Mouse (Mus musculus) midbrain, embryonic 15.5 days (tissue): ENCODE data around the gene Limch1. TPM values are rescaled to one million over a fixed set of nuclear protein-coding genes. Genes with fewer than 3 reads are reported as not detected.

Experiments used
- ATAC-seq: fragments of 200-750 bp; cut with Nextera tagmentation; replicated peaks from 2 replicates; pipeline ENCODE4 v1.8.0; 2017; ENCODE audit warnings: moderate TSS enrichment
- H3K27ac ChIP-seq: fragments of 300-500 bp; sonication (generic); 2 replicates; pipeline ENCODE4 v1.5.1; 2015; ENCODE audit warnings: mild to moderate bottlenecking, inconsistent platforms
- H3K27me3 ChIP-seq: fragments of 300-500 bp; sonication (generic); replicated peaks from 2 replicates; pipeline ENCODE4 v1.6.1; 2015; ENCODE audit warnings: inconsistent platforms
- H3K36me3 ChIP-seq: fragments of 300-500 bp; sonication (generic); replicated peaks from 2 replicates; pipeline ENCODE4 v1.6.1; 2015; ENCODE audit warnings: inconsistent platforms
- H3K4me1 ChIP-seq: fragments of 300-500 bp; sonication (generic); 2 replicates; pipeline ENCODE4 v1.6.1; 2015; ENCODE audit warnings: inconsistent platforms
- H3K4me2 ChIP-seq: fragments of 300-500 bp; sonication (generic); 2 replicates; pipeline ENCODE4 v1.6.1; 2015; ENCODE audit warnings: inconsistent platforms, mild to moderate bottlenecking, moderate library complexity
- H3K4me3 ChIP-seq: fragments of 300-500 bp; sonication (generic); 2 replicates; pipeline ENCODE4 v1.5.1; 2015; ENCODE audit warnings: mild to moderate bottlenecking, inconsistent platforms
- H3K9ac ChIP-seq: fragments of 300-500 bp; sonication (generic); 2 replicates; pipeline ENCODE4 v1.6.1; 2015; ENCODE audit warnings: mild to moderate bottlenecking, inconsistent platforms
- H3K9me3 ChIP-seq: fragments of 300-500 bp; sonication (generic); 2 replicates; pipeline ENCODE4 v1.6.1; 2016; ENCODE audit warnings: inconsistent platforms
- WGBS: fragments of 180-500 bp; shearing (Covaris S2); methylation state at CpG from one replicate; pipeline ENCODE4 v1.1.7; 2015; ENCODE audit warnings: mixed read lengths; 5-methylcytosine and 5-hydroxymethylcytosine counted together
- polyA plus RNA-seq: library from polyadenylated mRNA; unstranded; fragments of >200 nt; fragmentation: Nextera tagmentation; extraction: Ambion mirVana; gene quantifications from 2 replicates; pipeline ENCODE4 v1.2.1, GENCODE M21; 2015

The Limch1 gene
- polyA plus RNA-seq, 1 experiment from 2014 or later = 47.6 TPM

GRCm38 (mm10) chr5:66872681-66873080 lies 127.1 kb downstream of the Limch1 start:
- WGBS = 91% methylated on average over 6 of the region's 6 CpGs
- no peaks in the 10 kb centered on the region for H3K27me3 ChIP-seq
- no peak overlapping the region for H3K9ac ChIP-seq
- no peak overlapping the region for H3K27ac ChIP-seq
- H3K4me2 ChIP-seq = no peak overlapping the region
- ATAC-seq = no peak
- no peaks in the 10 kb centered on the region for H3K36me3 ChIP-seq
- H3K9me3 ChIP-seq = no peaks in the 10 kb centered on the region
- H3K4me1 ChIP-seq = no peaks in the 10 kb centered on the region
- no peak overlapping the region for H3K4me3 ChIP-seq

GRCm38 (mm10) chr5:66876018-66876805 lies 130.6 kb downstream of the Limch1 start:
- WGBS = 49% methylated on average over 10 of the region's 10 CpGs

GRCm38 (mm10) chr5:66877066-66877465 lies 131.4 kb downstream of the Limch1 start:
- no peaks in the 10 kb centered on the region for H3K4me1 ChIP-seq

More at GRCm38 (mm10) chr5:66876018-66876805, 130.6 kb downstream of the Limch1 start:
- no peak for ATAC-seq
- no peak overlapping the region for H3K27ac ChIP-seq
- no peaks in the 10 kb centered on the region for H3K4me1 ChIP-seq
- H3K27me3 ChIP-seq = no peaks in the 10 kb centered on the region
- H3K9ac ChIP-seq = no peak overlapping the region
- H3K9me3 ChIP-seq = no peaks in the 10 kb centered on the region
- no peaks in the 10 kb centered on the region for H3K36me3 ChIP-seq
- H3K4me2 ChIP-seq = no peak overlapping the region
- no peak overlapping the region for H3K4me3 ChIP-seq

GRCm38 (mm10) chr5:66881901-66882341 lies 136.3 kb downstream of the Limch1 start:
- Histone ChIP-seq H3K27ac (no peak overlapping the region), H3K4me1 (no peaks in the 10 kb centered on the region), H3K9ac (no peak overlapping the region), H3K9me3 (0 out of 2 replicates have a peak, but pooled peaks cover 4% of the 10 kb centered on the region), H3K36me3 (0 out of 2 replicates have a peak, but pooled peaks cover 3% of the 10 kb centered on the region), H3K4me3 (no peak overlapping the region), H3K4me2 (no peak overlapping the region), H3K27me3 (no peaks in the 10 kb centered on the region)
- WGBS = 64% methylated on average over 3 of the region's 3 CpGs
- no peak for ATAC-seq

More at GRCm38 (mm10) chr5:66877066-66877465, 131.4 kb downstream of the Limch1 start:
- no peak overlapping the region for H3K4me2 ChIP-seq
- H3K4me3 ChIP-seq = no peak overlapping the region
- ATAC-seq = no peak
- WGBS = 73% methylated on average over 5 of the region's 5 CpGs
- H3K27me3 ChIP-seq = no peaks in the 10 kb centered on the region
- H3K9ac ChIP-seq = no peak overlapping the region
- H3K36me3 ChIP-seq = no peaks in the 10 kb centered on the region
- H3K9me3 ChIP-seq = no peaks in the 10 kb centered on the region
- H3K27ac ChIP-seq = no peak overlapping the region

GRCm38 (mm10) chr5:66882718-66883117 lies 137.1 kb downstream of the Limch1 start:
- no peaks in the 10 kb centered on the region for H3K27me3 ChIP-seq

GRCm38 (mm10) chr5:66884505-66884904 lies 138.9 kb downstream of the Limch1 start:
- Histone ChIP-seq H3K27ac (no peak overlapping the region), H3K4me2 (no peak overlapping the region), H3K4me1 (peaks cover 3% of the 10 kb centered on the region; the same call in 1 of the 2 replicates), H3K9ac (no peak overlapping the region), H3K4me3 (no peak overlapping the region), H3K36me3 (0 out of 2 replicates have a peak, but pooled peaks cover 3% of the 10 kb centered on the region), H3K27me3 (no peaks in the 10 kb centered on the region), H3K9me3 (0 out of 2 replicates have a peak, but pooled peaks cover 4% of the 10 kb centered on the region)
- 84% methylated on average over 4 of the region's 4 CpGs for WGBS
- ATAC-seq = no peak

More at GRCm38 (mm10) chr5:66882718-66883117, 137.1 kb downstream of the Limch1 start:
- H3K9ac ChIP-seq = no peak overlapping the region
- 84% methylated on average over 13 of the region's 13 CpGs for WGBS
- H3K9me3 ChIP-seq = 0 out of 2 replicates have a peak, but pooled peaks cover 4% of the 10 kb centered on the region
- no peak overlapping the region for H3K4me2 ChIP-seq
- no peak overlapping the region for H3K27ac ChIP-seq
- H3K4me1 ChIP-seq = no peaks in the 10 kb centered on the region
- no peak overlapping the region for H3K4me3 ChIP-seq
- ATAC-seq = no peak
- H3K36me3 ChIP-seq = 0 out of 2 replicates have a peak, but pooled peaks cover 3% of the 10 kb centered on the region

GRCm38 (mm10) chr5:66886410-66887120 lies 140.9 kb downstream of the Limch1 start:
- WGBS = 90% methylated on average over 5 of the region's 5 CpGs
- no peak overlapping the region for H3K4me2 ChIP-seq
- H3K9me3 ChIP-seq = 0 out of 2 replicates have a peak, but pooled peaks cover 4% of the 10 kb centered on the region
- no peak for ATAC-seq
- H3K36me3 ChIP-seq = 0 out of 2 replicates have a peak, but pooled peaks cover 3% of the 10 kb centered on the region
- no peak overlapping the region for H3K9ac ChIP-seq
- H3K4me3 ChIP-seq = no peak overlapping the region
- H3K27ac ChIP-seq = no peak overlapping the region
- H3K27me3 ChIP-seq = no peaks in the 10 kb centered on the region
- peaks cover 5% of the 10 kb centered on the region; the same call in 1 of the 2 replicates for H3K4me1 ChIP-seq

GRCm38 (mm10) chr5:66888061-66888460 lies 142.4 kb downstream of the Limch1 start:
- Histone ChIP-seq H3K27ac (no peak overlapping the region), H3K9me3 (0 out of 2 replicates have a peak, but pooled peaks cover 4% of the 10 kb centered on the region), H3K36me3 (0 out of 2 replicates have a peak, but pooled peaks cover 3% of the 10 kb centered on the region), H3K4me1 (peaks cover 5% of the 10 kb centered on the region; the same call in 1 of the 2 replicates), H3K9ac (no peak overlapping the region), H3K4me2 (no peak overlapping the region), H3K4me3 (no peak overlapping the region), H3K27me3 (no peaks in the 10 kb centered on the region)
- ATAC-seq = no peak
- WGBS = 95% methylated on average over 5 of the region's 5 CpGs

GRCm38 (mm10) chr5:66889337-66889736 lies 143.7 kb downstream of the Limch1 start:
- H3K27me3 ChIP-seq = no peaks in the 10 kb centered on the region
- H3K27ac ChIP-seq = peak overlapping the region; percentile 52; the same call in 1 of the 2 replicates
- WGBS = 54% methylated on average over 11 of the region's 11 CpGs
- H3K4me3 ChIP-seq = no peak overlapping the region
- ATAC-seq = peak; percentile 80
- no peak overlapping the region for H3K9ac ChIP-seq
- H3K36me3 ChIP-seq = no peaks in the 10 kb centered on the region
- H3K4me1 ChIP-seq = peaks cover 5% of the 10 kb centered on the region; the same call in 1 of the 2 replicates
- no peak overlapping the region for H3K4me2 ChIP-seq
- H3K9me3 ChIP-seq = 0 out of 2 replicates have a peak, but pooled peaks cover 4% of the 10 kb centered on the region

GRCm38 (mm10) chr5:66895440-66896120 lies 150.0 kb downstream of the Limch1 start:
- no peaks in the 10 kb centered on the region; the same call in 1 of the 2 replicates for H3K4me1 ChIP-seq
- H3K9ac ChIP-seq = no peak overlapping the region
- H3K27me3 ChIP-seq = no peaks in the 10 kb centered on the region
- H3K27ac ChIP-seq = no peak overlapping the region
- H3K9me3 ChIP-seq = no peaks in the 10 kb centered on the region
- H3K36me3 ChIP-seq = no peaks in the 10 kb centered on the region
- no peak overlapping the region for H3K4me3 ChIP-seq
- no peak overlapping the region for H3K4me2 ChIP-seq
- ATAC-seq = no peak
- 87% methylated on average over 9 of the region's 9 CpGs for WGBS

- H3K4me2 ChIP-seq = no peak overlapping the region
- no peak for ATAC-seq
- no peak overlapping the region for H3K9ac ChIP-seq
- no peaks in the 10 kb centered on the region for H3K27me3 ChIP-seq
- 88% methylated on average over 5 of the region's 5 CpGs for WGBS
- no peaks in the 10 kb centered on the region for H3K36me3 ChIP-seq
- no peak overlapping the region for H3K4me3 ChIP-seq
- no peak overlapping the region for H3K27ac ChIP-seq
- no peaks in the 10 kb centered on the region for H3K9me3 ChIP-seq
- no peaks in the 10 kb centered on the region; the same call in 1 of the 2 replicates for H3K4me1 ChIP-seq
Observed at GRCm38 (mm10) chr5:66897584-66897983, 152.0 kb downstream of the Limch1 start.
